Mouse (Mus musculus) hindbrain, embryonic 15.5 days (tissue): Measurements from ENCODE around the gene Mtx1. TPM values are rescaled to one million over a fixed set of nuclear protein-coding genes. Genes with fewer than 3 reads are reported as not detected.

Experiments used
- ATAC-seq: fragments of 200-750 bp; cut with Nextera tagmentation; 2 replicates; pipeline ENCODE4 v1.8.0; 2017; ENCODE audit warnings: low read depth, moderate number of reproducible peaks, moderate TSS enrichment; ENCODE audit not compliant: low FRiP score
- H3K27ac ChIP-seq: fragments of 300-500 bp; sonication (generic); replicated peaks from 2 replicates; pipeline ENCODE4 v1.5.1; 2015; ENCODE audit warnings: mild to moderate bottlenecking, inconsistent platforms
- H3K27me3 ChIP-seq: fragments of 300-500 bp; sonication (generic); 2 replicates; pipeline ENCODE4 v1.6.1; 2015; ENCODE audit warnings: control low read depth, inconsistent platforms
- H3K36me3 ChIP-seq: fragments of 300-500 bp; sonication (generic); 2 replicates; pipeline ENCODE4 v1.6.1; 2015; ENCODE audit warnings: control low read depth, inconsistent platforms
- H3K4me1 ChIP-seq: fragments of 300-500 bp; sonication (generic); replicated peaks from 2 replicates; pipeline ENCODE4 v1.6.1; 2015; ENCODE audit warnings: control low read depth, inconsistent platforms
- H3K4me2 ChIP-seq: fragments of 300-500 bp; sonication (generic); 2 replicates; pipeline ENCODE4 v1.6.1; 2015; ENCODE audit warnings: moderate library complexity, mild to moderate bottlenecking, inconsistent platforms
- H3K4me3 ChIP-seq: fragments of 300-500 bp; sonication (generic); 2 replicates; pipeline ENCODE4 v1.5.1; 2015; ENCODE audit warnings: mild to moderate bottlenecking, inconsistent platforms
- H3K9ac ChIP-seq: fragments of 300-500 bp; sonication (generic); 2 replicates; pipeline ENCODE4 v1.6.1; 2015; ENCODE audit warnings: inconsistent platforms
- H3K9me3 ChIP-seq: fragments of 300-500 bp; sonication (generic); 2 replicates; pipeline ENCODE4 v1.6.1; 2016; ENCODE audit warnings: control low read depth, inconsistent platforms
- WGBS: fragments of 180-500 bp; shearing (Covaris S2); methylation state at CpG from one replicate; pipeline ENCODE4 v1.1.7; 2015; 5-methylcytosine and 5-hydroxymethylcytosine counted together
- polyA plus RNA-seq: library from polyadenylated mRNA; unstranded; fragments of >200 nt; fragmentation: Nextera tagmentation; extraction: Ambion mirVana; gene quantifications from 2 replicates; pipeline ENCODE4 v1.2.1, GENCODE M21; 2015

The Mtx1 gene
- 149 and 152 TPM in 2 replicates for polyA plus RNA-seq

DNA sequence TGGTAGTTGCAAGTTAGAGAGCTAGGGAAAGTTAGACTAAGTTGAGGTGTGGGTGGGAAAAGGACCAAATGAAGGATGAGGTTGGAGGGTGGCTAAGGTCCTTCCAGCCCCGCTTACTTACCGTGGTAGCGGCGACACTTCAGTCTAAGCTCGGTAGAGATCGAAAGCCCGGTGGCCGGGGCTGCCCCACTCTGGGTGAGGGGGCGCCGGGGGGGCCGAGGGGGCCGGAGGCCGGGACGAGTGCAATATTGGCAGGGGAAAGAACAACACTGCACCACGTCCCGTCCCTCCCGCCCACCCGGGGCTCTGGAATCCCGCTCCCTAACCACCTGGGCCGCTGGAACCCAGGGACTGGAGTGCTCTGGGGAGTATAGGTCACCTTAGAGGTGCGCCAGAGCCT lies at the start of gene Mtx1:
Gene Mtx1, minus strand, starts transcription at position 189 of the 400 bp plus-strand sequence.
- Histone ChIP-seq H3K4me1 (peaks cover 56% of the 10 kb centered on the region), H3K9ac (peak within 1 kb of the TSS; percentile 46), H3K4me3 (peak within 1 kb of the TSS; percentile 41), H3K27me3 (no peaks in the 10 kb centered on the region), H3K4me2 (peak within 1 kb of the TSS; percentile 67), H3K36me3 (no peaks in the 10 kb centered on the region), H3K9me3 (no peaks in the 10 kb centered on the region), H3K27ac (peak within 1 kb of the TSS; percentile 84)
- ATAC-seq = no peak
- 2% methylated on average over 21 of the region's 21 CpGs for WGBS

DNA sequence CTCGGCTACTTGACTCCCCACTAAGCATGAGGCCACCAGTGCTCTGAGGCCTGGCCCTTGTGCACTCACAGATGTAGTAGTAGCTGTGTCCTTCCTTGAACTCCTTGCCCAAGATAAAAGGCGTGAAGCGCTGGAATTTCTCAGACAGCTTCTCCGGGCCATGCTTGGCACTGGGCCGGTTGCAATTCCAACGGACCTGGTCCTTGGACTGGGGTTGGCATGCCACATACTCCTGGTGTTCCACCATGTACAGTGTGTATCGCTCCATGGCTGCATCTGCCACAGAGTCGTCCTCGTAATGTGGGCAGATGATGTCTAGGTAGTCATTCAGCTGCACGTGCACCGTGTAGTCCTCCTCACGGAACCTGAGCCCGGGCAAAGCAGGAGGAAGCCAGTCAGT lies 49.2 kb upstream of the Mtx1 start:
- Histone ChIP-seq H3K27ac (no peak overlapping the region), H3K4me3 (no peak overlapping the region), H3K36me3 (no peaks in the 10 kb centered on the region), H3K4me2 (no peak overlapping the region), H3K9ac (no peak overlapping the region), H3K27me3 (peaks cover 16% of the 10 kb centered on the region), H3K9me3 (no peaks in the 10 kb centered on the region), H3K4me1 (peaks cover 28% of the 10 kb centered on the region)
- ATAC-seq = no peak
- WGBS = 94% methylated on average over 13 of the region's 13 CpGs

DNA sequence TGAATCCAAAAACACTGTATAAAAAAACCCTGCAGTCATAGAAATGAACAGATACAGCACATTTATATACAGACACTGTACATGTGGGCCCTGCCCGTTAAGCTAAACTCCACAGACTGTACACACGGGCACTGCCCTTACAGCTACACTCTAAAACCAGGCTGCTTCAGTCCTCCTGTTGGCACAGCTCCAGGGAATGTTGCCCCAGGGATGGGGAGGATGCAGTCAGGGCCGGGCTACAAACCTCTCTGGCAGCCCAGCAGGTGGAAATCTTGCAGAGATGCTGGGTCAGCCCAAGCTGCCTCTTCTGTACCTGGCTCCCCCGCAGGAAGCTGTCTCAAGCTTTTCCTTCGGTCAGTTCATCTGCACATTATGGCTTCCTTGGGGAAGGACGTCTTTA lies 44.9 kb upstream of the Mtx1 start:
- Histone ChIP-seq H3K27ac (no peak overlapping the region), H3K9me3 (no peaks in the 10 kb centered on the region), H3K4me3 (no peak overlapping the region), H3K27me3 (no peaks in the 10 kb centered on the region), H3K4me2 (no peak overlapping the region), H3K9ac (no peak overlapping the region), H3K36me3 (no peaks in the 10 kb centered on the region), H3K4me1 (peaks cover 40% of the 10 kb centered on the region)
- WGBS = 52% methylated on average over 6 of the region's 6 CpGs
- no peak for ATAC-seq

DNA sequence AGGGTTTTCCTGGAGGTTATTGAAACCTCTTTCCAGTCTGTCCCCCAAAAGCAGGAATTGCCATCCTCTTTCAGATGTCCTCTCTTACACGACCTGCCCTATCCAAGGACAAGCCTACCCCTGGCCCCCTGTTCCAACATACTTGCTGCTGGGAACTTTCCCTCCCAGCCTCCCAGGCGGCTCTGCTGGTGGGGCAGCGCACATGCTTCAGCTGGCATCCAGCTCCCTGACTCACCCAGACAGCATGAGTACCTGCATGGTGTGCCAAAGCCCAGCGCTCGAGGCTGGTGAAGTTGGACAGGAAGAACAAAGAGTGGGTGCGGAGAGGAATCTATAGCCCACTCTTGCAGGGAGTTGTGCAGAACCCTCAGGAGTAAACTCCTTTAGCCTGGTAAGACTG lies 44.0 kb upstream of the Mtx1 start:
- peak overlapping the region; percentile 69; the same call in 1 of the 2 replicates for H3K9ac ChIP-seq
- H3K4me2 ChIP-seq = peak overlapping the region; percentile 82
- H3K27me3 ChIP-seq = no peaks in the 10 kb centered on the region
- no peaks in the 10 kb centered on the region for H3K36me3 ChIP-seq
- H3K9me3 ChIP-seq = no peaks in the 10 kb centered on the region
- H3K4me3 ChIP-seq = peak overlapping the region; percentile 59
- peak overlapping the region; percentile 87; the same call in 1 of the 2 replicates for H3K27ac ChIP-seq
- WGBS = 63% methylated on average over 6 of the region's 6 CpGs
- peaks cover 46% of the 10 kb centered on the region for H3K4me1 ChIP-seq
- ATAC-seq = no peak

DNA sequence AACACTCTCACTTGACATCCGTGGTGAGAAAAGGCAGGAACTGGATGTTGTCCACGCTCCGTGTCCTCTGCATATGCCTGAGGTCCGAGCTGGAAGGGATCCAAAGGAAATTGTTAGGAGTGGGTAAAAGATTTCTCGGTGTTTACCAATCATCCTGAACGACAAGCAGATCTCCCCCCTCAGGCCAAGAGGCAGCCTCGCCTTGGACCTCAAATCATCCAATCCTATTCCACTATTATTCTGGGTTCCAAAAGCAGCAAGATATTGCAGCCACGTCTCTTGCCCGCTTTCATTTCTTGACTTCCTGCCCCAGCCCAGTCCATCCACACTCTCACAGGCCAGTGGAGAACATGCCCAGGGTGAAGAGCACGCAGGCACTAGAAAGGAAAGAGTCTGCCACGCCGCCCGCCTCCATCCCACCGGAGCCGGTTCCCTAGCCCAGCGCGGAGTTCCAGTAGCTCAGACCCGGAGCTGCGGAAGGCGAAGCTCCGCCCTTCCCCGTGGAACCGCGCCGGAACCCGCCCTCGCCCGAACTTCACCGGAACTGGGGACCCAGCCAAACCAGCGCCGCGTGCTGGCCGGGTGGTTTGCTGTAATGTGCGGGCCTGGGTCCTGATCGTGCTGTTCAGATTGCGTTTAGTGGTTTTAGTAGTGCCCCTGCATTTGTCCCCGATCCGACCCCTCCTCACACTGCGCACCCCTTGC lies 43.3 kb upstream of the Mtx1 start, which contains the start of gene Slc50a1:
Gene Slc50a1, minus strand, starts transcription at position 520 of the 705 bp plus-strand sequence.
- no peaks in the 10 kb centered on the region for H3K27me3 ChIP-seq
- H3K36me3 ChIP-seq = no peaks in the 10 kb centered on the region
- peak within 1 kb of the TSS; percentile 82 for H3K4me2 ChIP-seq
- 2% methylated on average over 39 of the region's 39 CpGs for WGBS
- peak within 1 kb of the TSS; percentile 59 for H3K4me3 ChIP-seq
- H3K4me1 ChIP-seq = peaks cover 48% of the 10 kb centered on the region
- H3K9me3 ChIP-seq = no peaks in the 10 kb centered on the region
- peak within 1 kb of the TSS; percentile 69 for H3K9ac ChIP-seq
- peak within 1 kb of the TSS; percentile 87 for H3K27ac ChIP-seq
- peak; percentile 58 for ATAC-seq

DNA sequence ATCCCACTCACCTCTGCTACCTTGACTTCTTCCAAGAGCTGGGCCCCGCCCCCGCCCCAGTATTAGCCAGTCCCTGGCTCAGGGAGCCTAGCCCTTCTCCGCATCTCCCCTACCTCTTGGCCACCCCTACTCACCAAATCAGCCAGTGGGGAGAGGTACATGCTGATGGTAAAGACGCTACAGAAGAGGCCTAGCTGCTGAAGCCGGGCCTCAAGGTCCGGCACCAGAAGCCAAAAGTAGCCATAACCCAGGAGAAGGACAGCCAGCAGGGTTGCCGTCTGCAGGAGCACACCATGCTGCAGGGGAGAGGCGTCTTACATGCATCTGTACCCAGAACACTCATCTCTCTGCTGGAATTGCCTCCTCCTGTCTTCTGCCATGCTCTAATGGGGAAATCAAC lies 42.0 kb upstream of the Mtx1 start:
- Histone ChIP-seq H3K4me1 (peaks cover 48% of the 10 kb centered on the region), H3K9ac (no peak overlapping the region), H3K36me3 (no peaks in the 10 kb centered on the region), H3K27ac (no peak overlapping the region), H3K4me2 (peak overlapping the region; percentile 82), H3K9me3 (no peaks in the 10 kb centered on the region), H3K27me3 (no peaks in the 10 kb centered on the region), H3K4me3 (no peak overlapping the region)
- ATAC-seq = no peak
- 52% methylated on average over 8 of the region's 8 CpGs for WGBS

DNA sequence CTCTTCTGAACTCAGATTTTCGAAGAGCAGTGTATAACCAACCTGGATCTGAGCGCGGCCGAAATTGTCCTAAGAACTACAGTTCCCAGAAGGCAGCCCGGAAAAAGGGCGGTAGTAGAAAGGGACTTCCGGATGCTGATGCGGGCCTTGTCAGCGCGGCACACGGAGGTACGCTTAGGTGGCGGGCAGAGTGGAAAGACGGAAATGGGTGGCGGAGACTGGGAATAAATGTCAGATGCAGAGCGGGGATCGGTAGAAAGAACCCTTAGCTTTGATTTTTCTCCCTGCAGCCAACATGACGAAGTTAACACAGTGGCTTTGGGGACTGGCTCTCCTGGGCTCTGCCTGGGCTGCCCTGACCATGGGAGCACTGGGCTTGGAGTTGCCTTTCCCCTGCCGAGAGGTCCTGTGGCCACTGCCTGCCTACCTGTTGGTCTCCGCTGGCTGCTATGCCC lies 39.6 kb upstream of the Mtx1 start:
- no peaks in the 10 kb centered on the region for H3K36me3 ChIP-seq
- no peaks in the 10 kb centered on the region for H3K9me3 ChIP-seq
- no peaks in the 10 kb centered on the region for H3K27me3 ChIP-seq
- peak overlapping the region; percentile 92 for H3K4me2 ChIP-seq
- H3K9ac ChIP-seq = peak overlapping the region; percentile 93
- WGBS = under 1% methylated on average over 20 of the region's 20 CpGs
- H3K27ac ChIP-seq = peak overlapping the region; percentile 84
- peak; percentile 88 for ATAC-seq
- H3K4me3 ChIP-seq = peak overlapping the region; percentile 82
- peaks cover 48% of the 10 kb centered on the region for H3K4me1 ChIP-seq

DNA sequence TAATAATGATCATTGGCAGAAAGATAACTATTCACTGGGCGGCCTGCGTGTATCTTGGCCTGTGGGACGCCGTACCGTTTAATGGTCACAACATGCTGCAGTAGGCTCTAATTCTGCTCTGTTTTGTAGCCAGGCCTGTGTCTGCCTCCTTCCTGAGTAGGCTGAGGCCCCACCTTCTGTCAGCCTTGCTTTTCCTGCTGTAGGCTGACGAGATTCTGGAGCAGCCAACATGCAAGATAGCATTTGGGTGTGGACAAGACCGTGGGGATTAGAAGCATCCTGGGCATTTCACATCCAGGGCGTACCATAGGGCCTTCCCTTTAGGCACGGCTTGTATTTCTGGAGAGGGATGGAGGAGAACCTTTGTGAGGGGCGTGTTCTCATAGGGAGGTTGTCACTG lies 35.5 kb upstream of the Mtx1 start:
- 74% methylated on average over 10 of the region's 10 CpGs for WGBS
- Histone ChIP-seq H3K27ac (no peak overlapping the region), H3K4me3 (no peak overlapping the region), H3K9ac (no peak overlapping the region), H3K4me1 (peaks cover 14% of the 10 kb centered on the region), H3K27me3 (no peaks in the 10 kb centered on the region), H3K36me3 (no peaks in the 10 kb centered on the region), H3K4me2 (no peak overlapping the region), H3K9me3 (no peaks in the 10 kb centered on the region)
- ATAC-seq = no peak

DNA sequence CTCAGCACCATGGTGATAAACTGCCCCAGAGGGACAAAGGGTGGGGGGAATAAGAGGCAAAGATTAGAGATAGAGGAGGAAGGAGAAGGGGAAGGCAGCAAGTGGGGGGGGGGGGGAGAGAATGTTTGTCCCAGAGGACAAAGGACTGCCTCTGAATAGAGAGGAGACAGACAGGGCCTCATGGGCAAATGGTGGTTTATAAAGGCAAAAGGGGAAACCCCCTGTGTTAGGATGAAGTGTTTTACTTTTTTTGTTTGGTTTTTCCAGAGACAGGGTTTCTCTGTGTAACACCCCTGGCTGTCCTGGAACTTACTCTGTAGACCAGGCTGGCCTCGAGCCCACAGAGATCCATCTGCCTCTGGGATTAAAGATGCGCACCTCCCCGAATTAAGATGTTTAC lies 33.3 kb upstream of the Mtx1 start:
- Histone ChIP-seq H3K27ac (no peak overlapping the region), H3K36me3 (no peaks in the 10 kb centered on the region), H3K4me3 (no peak overlapping the region), H3K27me3 (no peaks in the 10 kb centered on the region), H3K4me2 (no peak overlapping the region), H3K9me3 (no peaks in the 10 kb centered on the region), H3K4me1 (no peaks in the 10 kb centered on the region), H3K9ac (no peak overlapping the region)
- WGBS = 73% methylated on average over 3 of the region's 3 CpGs
- ATAC-seq = no peak

DNA sequence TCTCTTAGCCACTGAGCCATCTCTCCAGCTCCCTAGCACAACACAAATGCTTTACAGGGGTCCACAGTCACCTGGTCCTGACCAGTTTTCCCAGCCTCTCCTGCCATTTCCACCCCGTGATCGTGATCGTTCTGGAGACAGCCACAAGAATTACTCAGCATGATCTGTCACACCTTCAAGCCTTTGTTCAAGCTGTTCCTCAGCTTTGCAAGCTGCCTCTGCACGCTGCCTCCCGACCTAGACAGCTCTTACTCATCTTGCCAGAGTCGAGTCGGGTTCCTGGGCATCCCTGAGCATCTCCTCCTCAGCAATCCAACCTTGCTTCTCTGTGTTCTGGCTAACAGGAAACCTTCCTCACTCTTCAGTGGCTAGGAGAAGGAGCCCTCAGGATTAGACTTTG lies 32.2 kb upstream of the Mtx1 start, which contains the start of gene Dpm3:
Gene Dpm3, plus strand, starts transcription at position 283 of the 400 bp plus-strand sequence.
- WGBS = 50% methylated on average over 7 of the region's 7 CpGs
- Histone ChIP-seq H3K36me3 (no peaks in the 10 kb centered on the region), H3K4me3 (no peak within 1 kb of the TSS), H3K9ac (no peak within 1 kb of the TSS), H3K27me3 (no peaks in the 10 kb centered on the region), H3K9me3 (no peaks in the 10 kb centered on the region), H3K27ac (no peak within 1 kb of the TSS), H3K4me1 (no peaks in the 10 kb centered on the region), H3K4me2 (no peak within 1 kb of the TSS)
- no peak for ATAC-seq

DNA sequence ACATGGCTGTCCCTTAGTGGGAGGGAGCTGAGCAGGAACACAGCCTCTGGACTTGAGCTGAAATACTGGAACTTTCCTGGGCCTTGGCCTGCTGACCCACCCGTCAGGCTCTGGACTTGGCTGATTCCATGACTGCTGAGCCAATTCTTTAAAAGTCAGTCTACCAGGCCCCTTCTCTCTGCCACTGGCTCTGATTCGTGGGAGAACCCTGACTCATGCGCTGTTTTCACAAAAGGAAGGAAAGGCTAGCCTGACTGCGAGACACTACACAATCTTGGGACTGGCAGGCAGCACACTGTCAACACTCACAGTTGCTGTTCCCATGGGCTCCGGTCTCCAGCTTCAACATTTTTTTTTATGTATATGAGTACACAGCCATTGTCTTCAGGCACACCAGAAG lies 29.3 kb upstream of the Mtx1 start:
- ATAC-seq = no peak
- Histone ChIP-seq H3K9ac (no peak overlapping the region), H3K4me1 (peaks cover 6% of the 10 kb centered on the region), H3K27me3 (no peaks in the 10 kb centered on the region), H3K4me2 (no peak overlapping the region), H3K36me3 (no peaks in the 10 kb centered on the region), H3K4me3 (no peak overlapping the region), H3K27ac (no peak overlapping the region), H3K9me3 (no peaks in the 10 kb centered on the region)
- WGBS = 87% methylated on average over 5 of the region's 5 CpGs

DNA sequence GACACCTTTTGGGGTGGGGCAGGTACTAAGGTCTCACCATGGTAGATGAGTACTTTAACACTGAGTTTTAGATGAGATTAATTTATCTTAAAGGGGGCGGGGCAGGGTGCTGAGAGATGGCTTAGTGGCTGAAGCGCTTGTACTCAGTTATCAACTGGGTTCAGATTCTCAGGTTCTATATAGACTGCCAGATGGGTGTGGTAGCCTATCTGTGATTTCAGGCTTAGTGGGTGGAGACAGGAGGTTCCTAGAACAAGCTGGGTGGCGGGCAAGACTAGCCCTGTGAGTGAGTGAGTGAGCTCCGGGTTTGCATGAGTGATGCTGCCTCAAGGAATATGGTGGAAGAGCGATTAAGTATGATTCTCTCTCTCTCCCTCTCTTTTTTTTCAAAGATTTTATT lies 28.1 kb upstream of the Mtx1 start:
- Histone ChIP-seq H3K9me3 (no peaks in the 10 kb centered on the region), H3K36me3 (no peaks in the 10 kb centered on the region), H3K4me3 (no peak overlapping the region), H3K4me1 (peaks cover 14% of the 10 kb centered on the region), H3K27me3 (no peaks in the 10 kb centered on the region), H3K9ac (no peak overlapping the region), H3K27ac (no peak overlapping the region), H3K4me2 (no peak overlapping the region)
- WGBS = 91% methylated on average over 5 of the region's 5 CpGs
- ATAC-seq = no peak
